Mouse (Mus musculus) hindbrain, embryonic 10.5 days (tissue): ENCODE measurements around the gene Gdpgp1. TPM values are rescaled to one million over a fixed set of nuclear protein-coding genes. Genes with fewer than 3 reads are reported as not detected.
A peak's percentile ranks its signal among the peaks of the same experiment; 100 is the strongest.

ENCODE experiments used
- DNase-seq: peaks from one replicate; pipeline ENCODE4 v3.0.0-alpha.2; 2017; ENCODE audit warnings: low spot score
- H3K27ac ChIP-seq: fragments of 300-500 bp; sonication (generic); 2 replicates; pipeline ENCODE4 v1.5.1; 2016; ENCODE audit warnings: mild to moderate bottlenecking, moderate library complexity
- H3K27me3 ChIP-seq: fragments of 300-500 bp; sonication (generic); 2 replicates; pipeline ENCODE4 v1.6.1; 2016; ENCODE audit warnings: mild to moderate bottlenecking; ENCODE audit not compliant: poor library complexity, insufficient read depth, severe bottlenecking
- H3K36me3 ChIP-seq: fragments of 300-500 bp; sonication (generic); 2 replicates; pipeline ENCODE4 v1.6.1; 2016; ENCODE audit warnings: mild to moderate bottlenecking, moderate library complexity
- H3K4me1 ChIP-seq: fragments of 300-500 bp; sonication (generic); replicated peaks from 2 replicates; pipeline ENCODE4 v1.6.1; 2016; ENCODE audit warnings: mild to moderate bottlenecking
- H3K4me3 ChIP-seq: fragments of 300-500 bp; sonication (generic); 2 replicates; pipeline ENCODE4 v1.5.1; 2016; ENCODE audit warnings: mild to moderate bottlenecking, moderate library complexity
- H3K9me3 ChIP-seq: fragments of 300-500 bp; sonication (generic); 2 replicates; pipeline ENCODE4 v1.6.1; 2016; ENCODE audit warnings: mild to moderate bottlenecking, moderate library complexity
- WGBS: fragments of 180-500 bp; shearing (Covaris S2); methylation state at CpG from one replicate; pipeline ENCODE4 v1.1.7; 2016; 5-methylcytosine and 5-hydroxymethylcytosine counted together
- polyA plus RNA-seq: library from polyadenylated mRNA; unstranded; fragments of >200 nt; fragmentation: Nextera tagmentation; extraction: Ambion mirVana; gene quantifications from 2 replicates; pipeline ENCODE4 v1.2.1, GENCODE M21; 2016

The Gdpgp1 gene
- polyA plus RNA-seq, 1 experiment from 2014 or later = 6.5 TPM

DNA sequence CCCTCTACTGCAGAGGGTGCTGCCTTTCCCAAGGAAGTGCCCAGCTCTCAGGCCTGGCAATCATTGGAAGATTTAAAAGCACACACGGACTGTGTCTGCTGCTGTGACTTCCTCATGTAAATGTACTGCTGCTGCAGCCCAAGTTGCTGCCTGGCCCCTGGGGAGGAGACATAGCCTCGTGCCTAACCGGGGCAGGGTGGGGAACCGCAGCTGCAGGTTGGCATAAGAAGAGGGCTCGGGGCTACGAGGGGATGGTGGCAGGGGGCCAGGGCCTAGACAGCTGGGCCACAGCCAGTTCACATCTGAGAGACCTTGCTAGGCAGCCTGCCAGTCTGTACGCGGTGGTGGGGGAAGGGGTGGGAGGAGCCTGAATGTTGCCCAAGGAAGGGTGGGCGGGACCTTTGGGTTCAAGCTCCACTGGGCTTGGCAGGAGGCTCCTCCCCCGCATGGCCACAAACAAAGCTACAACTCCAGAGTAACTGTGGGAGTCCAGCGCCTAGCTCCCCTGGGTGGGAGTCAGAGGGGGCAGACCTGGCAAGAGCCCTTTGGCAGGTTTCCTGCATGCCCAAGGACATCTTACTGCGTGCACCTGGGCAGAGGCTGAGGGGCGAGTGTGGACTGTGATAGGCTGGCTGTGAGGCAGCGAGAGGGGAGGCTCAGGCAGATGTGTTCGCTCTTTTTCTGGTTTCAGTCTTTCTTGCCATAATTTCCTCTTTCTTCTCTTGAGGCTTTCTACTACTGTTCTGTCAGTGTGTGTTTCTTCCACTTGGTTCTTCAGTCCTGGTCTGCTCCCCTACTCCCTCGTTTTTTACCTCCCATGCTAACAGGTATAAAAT, 40.2 kb upstream of the Gdpgp1 start:
- Histone ChIP-seq H3K27ac (peak overlapping the region; percentile 90), H3K27me3 (0 out of 2 replicates have a peak, but pooled peaks cover 4% of the 10 kb centered on the region), H3K36me3 (no peaks in the 10 kb centered on the region), H3K4me1 (peaks cover 70% of the 10 kb centered on the region), H3K9me3 (no peaks in the 10 kb centered on the region), H3K4me3 (peak overlapping the region; percentile 48)
- DNase-seq = peak; percentile 85
- 12% methylated on average over 16 of the region's 16 CpGs for WGBS

GRCm38 (mm10) chr7:80193941-80194739, 38.5 kb upstream of the Gdpgp1 start:
- DNase-seq = no peak
- Histone ChIP-seq H3K27me3 (no peaks in the 10 kb centered on the region), H3K27ac (peak overlapping the region; percentile 76), H3K4me1 (peaks cover 68% of the 10 kb centered on the region), H3K9me3 (no peaks in the 10 kb centered on the region), H3K4me3 (no peak overlapping the region), H3K36me3 (no peaks in the 10 kb centered on the region)
- WGBS = 61% methylated on average over 13 of the region's 13 CpGs

GRCm38 (mm10) chr7:80195146-80195545, 37.5 kb upstream of the Gdpgp1 start:
- no peaks in the 10 kb centered on the region for H3K9me3 ChIP-seq
- no peak for DNase-seq
- no peak overlapping the region for H3K4me3 ChIP-seq
- peak overlapping the region; percentile 76 for H3K27ac ChIP-seq
- H3K27me3 ChIP-seq = no peaks in the 10 kb centered on the region
- peaks cover 5% of the 10 kb centered on the region for H3K36me3 ChIP-seq
- 94% methylated on average over 5 of the region's 5 CpGs for WGBS
- peaks cover 74% of the 10 kb centered on the region for H3K4me1 ChIP-seq

- peaks cover 11% of the 10 kb centered on the region for H3K36me3 ChIP-seq
- WGBS = 93% methylated on average over 10 of the region's 11 CpGs
- no peak for DNase-seq
- H3K4me1 ChIP-seq = peaks cover 76% of the 10 kb centered on the region
- H3K9me3 ChIP-seq = no peaks in the 10 kb centered on the region
- H3K4me3 ChIP-seq = no peak overlapping the region
- H3K27ac ChIP-seq = no peak overlapping the region
- H3K27me3 ChIP-seq = no peaks in the 10 kb centered on the region
These were observed 36.9 kb upstream of the Gdpgp1 start for GRCm38 (mm10) chr7:80195576-80196263.

DNA sequence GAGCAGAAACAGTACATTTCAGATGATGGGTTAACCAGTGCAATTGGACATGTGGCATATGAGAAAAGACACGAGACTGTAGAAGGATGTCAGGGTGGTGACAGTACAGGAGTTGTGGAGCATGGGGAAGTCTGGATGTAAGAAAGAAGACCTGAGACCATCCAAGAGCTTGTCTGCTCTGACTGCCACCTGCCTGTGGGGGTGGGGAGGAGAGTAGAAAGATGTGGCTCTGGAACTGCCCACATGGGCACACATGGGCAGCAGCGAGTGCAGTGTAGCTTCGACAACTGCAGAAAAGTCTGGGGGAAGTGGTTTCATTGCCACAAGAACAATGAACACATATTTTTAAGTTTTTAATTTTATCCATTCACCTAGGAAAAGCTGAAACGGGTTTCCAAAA, 35.3 kb upstream of the Gdpgp1 start:
- peak overlapping the region; percentile 72 for H3K4me3 ChIP-seq
- H3K9me3 ChIP-seq = no peaks in the 10 kb centered on the region
- DNase-seq = no peak
- peaks cover 20% of the 10 kb centered on the region for H3K36me3 ChIP-seq
- peaks cover 76% of the 10 kb centered on the region for H3K4me1 ChIP-seq
- no peaks in the 10 kb centered on the region for H3K27me3 ChIP-seq
- 17% methylated on average over 4 of the region's 4 CpGs for WGBS
- H3K27ac ChIP-seq = peak overlapping the region; percentile 95

- WGBS = under 1% methylated on average over 74 of the region's 74 CpGs
- Histone ChIP-seq H3K27me3 (no peaks in the 10 kb centered on the region), H3K27ac (peak overlapping the region; percentile 95), H3K36me3 (peaks cover 24% of the 10 kb centered on the region), H3K4me1 (peaks cover 77% of the 10 kb centered on the region), H3K9me3 (no peaks in the 10 kb centered on the region), H3K4me3 (peak overlapping the region; percentile 72)
- peak; percentile 89 for DNase-seq
These were observed 34.5 kb upstream of the Gdpgp1 start for GRCm38 (mm10) chr7:80197941-80198778.

GRCm38 (mm10) chr7:80198863-80199262, 33.8 kb upstream of the Gdpgp1 start:
- Histone ChIP-seq H3K4me3 (peak overlapping the region; percentile 72), H3K9me3 (no peaks in the 10 kb centered on the region), H3K27me3 (no peaks in the 10 kb centered on the region), H3K27ac (peak overlapping the region; percentile 95), H3K36me3 (peaks cover 24% of the 10 kb centered on the region), H3K4me1 (peaks cover 82% of the 10 kb centered on the region)
- under 1% methylated on average over 11 of the region's 11 CpGs for WGBS
- DNase-seq = no peak

GRCm38 (mm10) chr7:80199286-80199685, 33.4 kb upstream of the Gdpgp1 start:
- DNase-seq = no peak
- WGBS = 38% methylated on average over 6 of the region's 6 CpGs
- H3K4me3 ChIP-seq = peak overlapping the region; percentile 72
- H3K27me3 ChIP-seq = no peaks in the 10 kb centered on the region
- H3K27ac ChIP-seq = peak overlapping the region; percentile 95
- peaks cover 24% of the 10 kb centered on the region for H3K36me3 ChIP-seq
- H3K9me3 ChIP-seq = no peaks in the 10 kb centered on the region
- peaks cover 82% of the 10 kb centered on the region for H3K4me1 ChIP-seq

DNA sequence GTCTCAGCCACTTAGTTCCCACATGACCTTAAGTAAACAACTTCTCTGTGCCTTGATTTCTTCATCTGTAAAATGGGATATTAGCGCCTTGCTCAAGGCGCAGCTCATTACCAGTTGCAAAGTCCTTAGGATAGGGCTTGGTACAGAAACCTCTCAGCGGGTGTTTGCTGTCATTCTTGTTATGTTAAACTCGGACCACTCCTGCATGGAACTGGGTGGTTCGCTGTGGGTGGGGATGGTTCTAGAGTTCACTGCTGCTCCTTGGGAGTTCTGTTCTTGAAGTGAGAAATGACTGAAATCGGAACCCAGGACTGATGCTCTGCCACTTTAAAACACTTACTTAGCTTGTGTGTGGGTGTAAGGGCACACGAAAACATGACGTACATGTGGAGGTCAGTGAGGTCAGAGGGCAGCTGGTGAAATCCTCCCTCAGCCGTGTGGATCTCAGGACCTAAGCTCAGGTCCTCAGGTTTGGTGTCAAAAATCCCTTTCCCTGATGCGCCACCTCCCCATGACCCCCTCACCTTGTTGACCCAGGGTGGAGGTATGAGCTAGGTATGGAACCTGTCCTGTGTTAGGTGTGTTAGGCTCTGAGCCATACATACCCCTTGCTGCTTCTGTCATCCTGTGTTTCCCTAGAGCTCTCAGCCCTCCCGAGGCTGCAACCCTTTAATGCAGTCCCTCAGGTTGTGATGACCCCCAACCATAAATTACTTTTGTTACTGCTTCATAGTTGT, 32.6 kb upstream of the Gdpgp1 start:
- 64% methylated on average over 11 of the region's 11 CpGs for WGBS
- Histone ChIP-seq H3K27ac (no peak overlapping the region), H3K27me3 (no peaks in the 10 kb centered on the region), H3K36me3 (peaks cover 24% of the 10 kb centered on the region), H3K9me3 (no peaks in the 10 kb centered on the region), H3K4me1 (peaks cover 83% of the 10 kb centered on the region), H3K4me3 (peak overlapping the region; percentile 72)
- no peak for DNase-seq

DNA sequence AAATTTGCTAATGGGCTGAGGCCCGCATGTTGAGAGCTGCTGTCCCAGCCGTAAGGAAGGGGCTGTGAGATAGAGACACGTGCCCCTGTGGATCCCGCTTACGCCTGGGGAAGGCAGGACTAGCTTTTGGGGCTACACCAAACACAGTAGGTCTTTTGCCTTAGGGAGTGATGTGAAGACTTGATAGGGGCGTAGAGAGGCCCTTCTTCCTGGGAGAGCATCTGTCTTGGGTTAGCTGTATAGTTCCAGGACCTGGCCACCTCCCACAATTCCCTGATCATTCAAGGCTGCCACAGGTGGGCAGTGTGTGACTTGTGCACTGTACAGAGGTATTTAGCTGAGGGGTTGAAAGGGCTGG, 32.1 kb upstream of the Gdpgp1 start:
- H3K36me3 ChIP-seq = peaks cover 24% of the 10 kb centered on the region
- H3K27ac ChIP-seq = no peak overlapping the region
- H3K4me1 ChIP-seq = peaks cover 85% of the 10 kb centered on the region
- WGBS = 87% methylated on average over 6 of the region's 6 CpGs
- H3K27me3 ChIP-seq = no peaks in the 10 kb centered on the region
- DNase-seq = no peak
- H3K4me3 ChIP-seq = no peak overlapping the region
- no peaks in the 10 kb centered on the region for H3K9me3 ChIP-seq

- WGBS = 93% methylated on average over 5 of the region's 5 CpGs
- H3K27ac ChIP-seq = 0 out of 2 replicates have a peak overlapping the region, but pooled peaks have one; percentile 23
These were observed 31.6 kb upstream of the Gdpgp1 start for GRCm38 (mm10) chr7:80200963-80201539.

More at GRCm38 (mm10) chr7:80200963-80201539, 31.6 kb upstream of the Gdpgp1 start:
- Histone ChIP-seq H3K27me3 (no peaks in the 10 kb centered on the region), H3K9me3 (no peaks in the 10 kb centered on the region), H3K4me1 (peaks cover 90% of the 10 kb centered on the region), H3K4me3 (no peak overlapping the region), H3K36me3 (peaks cover 24% of the 10 kb centered on the region)
- no peak for DNase-seq
